Mouse (Mus musculus): ENCODE results near the gene Rapgef5. TPM values are rescaled to one million over a fixed set of nuclear protein-coding genes. Genes with fewer than 3 reads are reported as not detected.

The Rapgef5 gene
- total and polyA plus RNA-seq, 3 experiments, result 4.2 to 6.8 (median 4.8) TPM

DNA sequence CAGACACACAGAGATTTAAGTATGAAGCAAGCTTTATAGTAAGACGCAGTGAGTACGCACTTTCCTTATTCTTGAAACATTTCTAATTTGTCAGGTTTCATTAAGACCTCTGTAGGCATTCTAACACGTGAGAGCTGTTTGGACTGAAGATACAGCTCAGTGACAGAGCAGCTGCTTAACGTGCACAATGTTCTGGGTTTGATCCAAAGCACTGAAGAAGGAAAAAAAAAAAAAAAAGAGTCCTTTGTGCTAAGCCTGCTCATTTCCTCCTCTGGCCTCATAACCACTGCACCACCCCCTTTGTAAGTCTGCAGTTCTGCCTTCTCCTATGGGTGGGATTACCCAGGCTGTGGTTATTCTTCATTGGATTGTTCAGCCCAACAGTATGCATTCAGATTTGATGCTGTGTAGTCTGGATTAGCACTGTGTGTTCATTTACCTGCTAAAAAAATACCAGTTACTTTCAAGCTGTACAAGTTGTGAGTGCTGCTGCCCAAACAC lies 103.3 kb downstream of the Rapgef5 start:
- Histone ChIP-seq H3K36me3 (replicated peaks in 1 of 2; ENCODE audit: control insufficient read depth in 1 of 2, insufficient read depth in 1 of 2, low read length in 1 of 2) (peaks cover 0 to 2% of the 10 kb centered on the region in 2 experiments), H3K27me3 (replicated peaks) (no peaks in the 10 kb centered on the region), H3K4me1 (ENCODE audit: control insufficient read depth in 1 of 2, insufficient read depth in 2 of 2) (no peaks in the 10 kb centered on the region), H3K27ac (ENCODE audit: insufficient read depth, low read depth) (no peak overlapping the region), H3K9me3 (replicated peaks; ENCODE audit: low read length) (no peaks in the 10 kb centered on the region), H3K4me2 (ENCODE audit: insufficient read depth, low read depth, poor library complexity, severe bottlenecking) (no peak overlapping the region), H3K4me3 (replicated peaks in 1 of 3; ENCODE audit: low read depth in 2 of 3, low read length in 2 of 3, poor library complexity in 1 of 3) (no peak overlapping the region), H3K79me2 (replicated peaks; ENCODE audit: control insufficient read depth, extremely low read depth, insufficient read depth, poor library complexity, severe bottlenecking) (no peaks in the 10 kb centered on the region), H3K9ac (ENCODE audit: insufficient read depth, low read depth) (no peak overlapping the region)
- no peak for DNase-seq (ENCODE audit: extremely low read depth)
- TF ChIP-seq IRF4 (IDR thresholded peaks at IDR 0.05; ENCODE audit: low read depth, low read length) (no peak), MEF2A (IDR thresholded peaks at IDR 0.05; ENCODE audit: borderline replicate concordance, low read depth, low read length) (no peak), GABPA (IDR thresholded peaks at IDR 0.05; ENCODE audit: insufficient replicate concordance, low read depth, low read length) (no peak), SMC3 (IDR thresholded peaks at IDR 0.05; ENCODE audit: low read depth, low read length) (no peak), NRF1 (IDR thresholded peaks at IDR 0.05; ENCODE audit: low read depth, low read length) (no peak), RAD21 (IDR thresholded peaks at IDR 0.05; ENCODE audit: low read depth, low read length) (no peak), MAFK (IDR thresholded peaks at IDR 0.05; ENCODE audit: insufficient replicate concordance, low read length) (no peak)
- dilution Hi-C loops (cut with MboI; ENCODE audit: extremely low pct_ligation_motif_present, extremely low pct_unique_long_range_greater_than_20kb, low sequenced_read_pairs), result no loop called here
- in situ Hi-C loops (cut with MboI; ENCODE audit: low pct_ligation_motif_present, low pct_unique_long_range_greater_than_20kb, low sequenced_read_pairs), result no loop called here

GRCm38 (mm10) chr12:117622972-117623371 lies 106.7 kb downstream of the Rapgef5 start:
- Histone ChIP-seq H3K9me3 (replicated peaks; ENCODE audit: low read length) (no peaks in the 10 kb centered on the region), H3K4me1 (ENCODE audit: control insufficient read depth in 1 of 2, insufficient read depth in 2 of 2) (peaks cover 4 to 10% of the 10 kb centered on the region in 2 experiments; a peak in 3 of 4 replicates), H3K27me3 (replicated peaks) (no peaks in the 10 kb centered on the region), H3K79me2 (replicated peaks; ENCODE audit: control insufficient read depth, extremely low read depth, insufficient read depth, poor library complexity, severe bottlenecking) (no peaks in the 10 kb centered on the region), H3K9ac (ENCODE audit: insufficient read depth, low read depth) (no peak overlapping the region), H3K4me2 (ENCODE audit: insufficient read depth, low read depth, poor library complexity, severe bottlenecking) (no peak overlapping the region), H3K4me3 (replicated peaks in 1 of 3; ENCODE audit: low read depth in 2 of 3, low read length in 2 of 3, poor library complexity in 1 of 3) (no peak overlapping the region), H3K27ac (ENCODE audit: insufficient read depth, low read depth) (no peak overlapping the region), H3K36me3 (replicated peaks in 1 of 2; ENCODE audit: control insufficient read depth in 1 of 2, insufficient read depth in 1 of 2, low read length in 1 of 2) (no peaks in the 10 kb centered on the region)
- DNase-seq (ENCODE audit: extremely low read depth), result no peak
- TF ChIP-seq BHLHE40 (IDR thresholded peaks at IDR 0.05; ENCODE audit: low read depth, low read length), result no peak
- no peak for TF ChIP-seq ZNF384 (IDR thresholded peaks at IDR 0.05; ENCODE audit: low read depth, low read length)
- no peak for TF ChIP-seq USF2 (conservative IDR thresholded peaks at IDR 0.05; ENCODE audit: low read depth, low read length)
- TF ChIP-seq NELFE (IDR thresholded peaks at IDR 0.05; ENCODE audit: low read depth, low read length), result no peak
- in situ Hi-C loops (cut with MboI; ENCODE audit: low pct_ligation_motif_present, low pct_unique_long_range_greater_than_20kb, low sequenced_read_pairs), result no loop called here
- dilution Hi-C loops (cut with MboI; ENCODE audit: extremely low pct_ligation_motif_present, extremely low pct_unique_long_range_greater_than_20kb, low sequenced_read_pairs), result no loop called here

DNA sequence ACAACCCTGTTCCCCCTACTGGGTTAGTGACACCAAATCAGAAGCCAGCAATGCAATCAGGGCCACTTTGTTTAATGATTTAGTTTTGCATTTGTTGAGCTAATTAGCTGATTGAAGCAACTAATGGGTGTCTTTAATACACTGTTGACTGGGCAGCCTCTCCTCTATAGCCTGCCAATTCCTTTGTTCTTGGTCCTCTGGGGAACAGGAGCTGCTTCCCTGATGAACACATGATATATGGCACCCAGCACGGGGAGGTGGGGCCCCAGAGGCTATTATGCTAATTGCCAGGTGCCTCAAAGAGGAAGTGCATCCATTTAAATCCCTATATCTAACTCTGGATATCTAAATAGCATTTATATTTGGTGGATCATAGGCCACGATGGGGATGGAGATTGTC lies 111.0 kb downstream of the Rapgef5 start:
- TF ChIP-seq E2F4 (IDR thresholded peaks at IDR 0.05; ENCODE audit: insufficient replicate concordance, low read depth, low read length) (no peak), JUND (conservative IDR thresholded peaks at IDR 0.05; ENCODE audit: low read depth, low read length) (no peak), ELF1 (IDR thresholded peaks at IDR 0.05; ENCODE audit: low read depth, low read length) (0 out of 2 replicates have a peak, but pooled peaks have one; percentile 14), BHLHE40 (IDR thresholded peaks at IDR 0.05; ENCODE audit: low read depth, low read length) (peak; percentile 44; the same call in 1 of the 2 replicates)
- H3K4me3 ChIP-seq (replicated peaks in 1 of 3; ENCODE audit: low read depth in 2 of 3, low read length in 2 of 3, poor library complexity in 1 of 3), result no peak overlapping the region
- no peaks in the 10 kb centered on the region for H3K79me2 ChIP-seq (replicated peaks; ENCODE audit: control insufficient read depth, extremely low read depth, insufficient read depth, poor library complexity, severe bottlenecking)
- no peaks in the 10 kb centered on the region for H3K9me3 ChIP-seq (replicated peaks; ENCODE audit: low read length)
- dilution Hi-C loops (cut with MboI; ENCODE audit: extremely low pct_ligation_motif_present, extremely low pct_unique_long_range_greater_than_20kb, low sequenced_read_pairs) (no loop called here), in situ Hi-C loops (cut with MboI; ENCODE audit: low pct_ligation_motif_present, low pct_unique_long_range_greater_than_20kb, low sequenced_read_pairs) (no loop called here)
- peak; percentile 25 for DNase-seq (ENCODE audit: extremely low read depth)
- H3K9ac ChIP-seq (ENCODE audit: insufficient read depth, low read depth), result no peak overlapping the region
- H3K27me3 ChIP-seq (replicated peaks), result no peaks in the 10 kb centered on the region
- H3K4me1 ChIP-seq (ENCODE audit: control insufficient read depth in 1 of 2, insufficient read depth in 2 of 2), result peaks cover 5 to 34% of the 10 kb centered on the region in 2 experiments
- H3K27ac ChIP-seq (ENCODE audit: insufficient read depth, low read depth), result no peak overlapping the region
- H3K36me3 ChIP-seq (replicated peaks in 1 of 2; ENCODE audit: control insufficient read depth in 1 of 2, insufficient read depth in 1 of 2, low read length in 1 of 2), result no peaks in the 10 kb centered on the region
- H3K4me2 ChIP-seq (ENCODE audit: insufficient read depth, low read depth, poor library complexity, severe bottlenecking), result peak overlapping the region; percentile 6; the same call in 1 of the 2 replicates

All from CH12.LX (cell line).